Mouse (Mus musculus) kidney, adult 2 months (tissue): ENCODE data around the gene Cog1. TPM values are rescaled to one million over a fixed set of nuclear protein-coding genes. Genes with fewer than 3 reads are reported as not detected.
A peak's percentile ranks its signal among the peaks of the same experiment; 100 is the strongest.

Experiments
- DNase-seq: peaks from one replicate; pipeline ENCODE4 v3.0.0; 2021
- H3K27ac ChIP-seq: fragments of 200-500 bp; 2 replicates; pipeline ENCODE4 v1.5.1; 2012; ENCODE audit warnings: low read depth, low read length, control low read depth, inconsistent platforms; ENCODE audit not compliant: insufficient read depth
- H3K27me3 ChIP-seq: fragments of 200-500 bp; replicated peaks from 2 replicates; pipeline ENCODE4 v1.6.1; 2012; ENCODE audit warnings: mild to moderate bottlenecking, moderate library complexity, low read length, inconsistent platforms; ENCODE audit not compliant: control insufficient read depth, insufficient read depth
- H3K36me3 ChIP-seq: fragments of 200-500 bp; 2 replicates; pipeline ENCODE4 v1.6.1; 2012; ENCODE audit warnings: mild to moderate bottlenecking, moderate library complexity, low read length, inconsistent platforms; ENCODE audit not compliant: control insufficient read depth, insufficient read depth
- H3K4me1 ChIP-seq: fragments of 200-500 bp; 2 replicates; pipeline ENCODE4 v1.6.1; 2011; ENCODE audit warnings: low read length; ENCODE audit not compliant: control insufficient read depth, insufficient read depth
- H3K4me3 ChIP-seq: fragments of 200-500 bp; 2 replicates; pipeline ENCODE4 v1.5.1; 2011; ENCODE audit warnings: mild to moderate bottlenecking, low read depth, low read length, control low read depth; ENCODE audit not compliant: insufficient read depth
- CTCF ChIP-seq: fragments of 200-500 bp; conservative IDR thresholded peaks from 2 replicates; pipeline ENCODE4 v1.5.1; 2011; ENCODE audit warnings: low read depth, mild to moderate bottlenecking, control low read depth, low read length, moderate library complexity, mixed read lengths; ENCODE audit not compliant: insufficient read depth, insufficient read length
- POLR2A ChIP-seq: fragments of 200-500 bp; IDR thresholded peaks from one replicate; pipeline ENCODE4 v1.6.1; 2011; ENCODE audit warnings: low read depth, low read length, control low read depth
- WGBS: fragments of 180-500 bp; shearing (Covaris S2); methylation state at CpG from one replicate; pipeline ENCODE4 v1.1.7; 2018; 5-methylcytosine and 5-hydroxymethylcytosine counted together
- polyA plus RNA-seq: library from polyadenylated mRNA; depleted of rRNA; stranded (reverse); fragments of >200 nt; gene quantifications from 2 replicates; pipeline ENCODE4 v1.2.3, GENCODE M21; 2012

The Cog1 gene
- polyA plus RNA-seq, 1 experiment: 32.8 TPM

DNA sequence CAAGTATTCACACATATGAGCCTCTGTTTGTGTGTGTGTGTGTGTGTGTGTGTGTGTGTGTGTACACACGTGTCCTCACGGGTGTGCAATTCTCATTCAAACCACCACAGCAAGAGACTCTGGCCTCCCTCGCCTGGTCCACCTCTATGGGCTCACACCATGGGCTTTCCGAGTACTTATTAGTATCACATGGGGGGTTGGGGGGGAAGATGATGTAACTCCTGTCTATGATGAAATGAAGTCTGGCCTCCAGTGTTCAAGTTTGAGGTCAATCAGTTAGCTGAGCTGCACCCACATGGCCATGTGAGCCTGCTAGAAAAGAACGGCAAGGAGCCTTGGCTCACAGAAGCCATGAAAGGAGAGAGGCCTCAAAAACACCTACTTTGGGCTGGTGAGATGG, 15.6 kb upstream of the Cog1 start:
- no peak for DNase-seq
- no peaks in the 10 kb centered on the region for H3K4me1 ChIP-seq
- H3K27ac ChIP-seq: no peak overlapping the region
- H3K27me3 ChIP-seq: no peaks in the 10 kb centered on the region
- 96% methylated on average over 5 of the region's 5 CpGs for WGBS
- no peak for TF ChIP-seq CTCF
- no peak for TF ChIP-seq POLR2A
- H3K36me3 ChIP-seq: no peaks in the 10 kb centered on the region
- no peak overlapping the region for H3K4me3 ChIP-seq

DNA sequence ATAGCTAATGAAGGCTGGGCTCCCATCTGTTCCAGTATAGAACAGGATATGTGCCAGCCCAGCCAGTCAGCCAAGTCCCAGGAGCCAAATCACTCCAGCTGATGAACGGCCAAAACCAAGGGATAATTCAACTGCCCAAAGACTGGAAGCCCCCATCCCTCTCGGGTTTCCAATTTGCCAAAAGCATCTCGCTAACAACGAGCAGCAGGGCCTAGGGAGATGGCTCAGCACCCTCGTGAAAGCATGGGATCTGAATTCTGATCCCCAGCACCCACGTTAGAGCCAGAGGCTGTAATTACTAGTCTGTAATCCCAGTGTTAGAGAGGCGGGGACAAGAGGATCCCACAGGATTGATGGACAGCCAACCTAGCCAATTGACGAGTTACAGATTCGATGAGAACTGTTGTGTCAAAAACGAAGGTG, 14.3 kb upstream of the Cog1 start:
- Histone ChIP-seq H3K4me3 (no peak overlapping the region), H3K36me3 (no peaks in the 10 kb centered on the region), H3K27me3 (no peaks in the 10 kb centered on the region), H3K4me1 (no peaks in the 10 kb centered on the region), H3K27ac (no peak overlapping the region)
- TF ChIP-seq POLR2A: no peak
- TF ChIP-seq CTCF: no peak
- WGBS: 66% methylated on average over 10 of the region's 10 CpGs
- no peak for DNase-seq

DNA sequence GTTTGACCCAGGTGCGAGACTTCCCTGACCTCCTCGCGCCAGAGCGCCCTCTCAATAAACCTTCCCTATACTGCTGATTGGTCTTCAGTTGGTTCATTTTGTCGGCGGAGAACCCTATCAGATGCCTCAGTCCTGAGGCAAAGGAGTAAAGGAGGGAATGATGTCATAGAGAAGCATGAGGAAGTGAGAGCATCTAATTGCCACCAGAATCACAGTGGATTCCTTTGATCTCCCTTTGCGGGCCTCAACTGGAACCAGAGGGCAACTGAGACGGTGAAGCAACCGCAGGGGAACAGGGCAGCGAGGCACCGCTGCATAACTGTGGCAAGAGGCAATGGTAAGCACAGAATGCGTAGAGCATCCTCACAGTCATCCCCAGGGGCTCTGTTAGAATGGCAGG, 10.3 kb upstream of the Cog1 start:
- Histone ChIP-seq H3K27me3 (no peaks in the 10 kb centered on the region), H3K4me3 (no peak overlapping the region), H3K27ac (no peak overlapping the region), H3K36me3 (no peaks in the 10 kb centered on the region), H3K4me1 (no peaks in the 10 kb centered on the region)
- no peak for DNase-seq
- WGBS: 88% methylated on average over 12 of the region's 12 CpGs
- TF ChIP-seq POLR2A (no peak), CTCF (no peak)

DNA sequence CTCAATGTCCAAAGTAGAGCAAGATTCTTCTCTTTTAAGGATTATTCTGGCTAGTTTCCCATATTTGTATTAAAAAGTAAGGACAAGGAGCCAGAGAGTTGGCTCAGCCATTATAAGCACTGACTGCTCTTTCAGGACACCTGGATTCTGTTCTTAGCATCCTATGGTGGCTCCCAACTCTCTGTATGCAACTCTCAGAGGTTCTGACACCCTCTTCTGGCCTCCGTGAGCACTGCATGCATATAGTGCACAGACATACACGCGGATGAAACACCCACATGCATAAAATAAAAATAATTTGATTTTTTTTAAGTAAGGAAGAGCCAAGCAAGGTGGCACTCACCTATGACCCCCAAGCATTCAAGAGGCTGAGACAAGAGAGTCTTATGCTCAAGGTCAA, 3.8 kb upstream of the Cog1 start:
- TF ChIP-seq CTCF (no peak), POLR2A (no peak)
- peaks cover 4% of the 10 kb centered on the region; the same call in 1 of the 2 replicates for H3K4me1 ChIP-seq
- no peak overlapping the region for H3K4me3 ChIP-seq
- H3K36me3 ChIP-seq: no peaks in the 10 kb centered on the region
- no peak for DNase-seq
- 91% methylated on average over 3 of the region's 3 CpGs for WGBS
- H3K27me3 ChIP-seq: no peaks in the 10 kb centered on the region
- no peak overlapping the region for H3K27ac ChIP-seq

DNA sequence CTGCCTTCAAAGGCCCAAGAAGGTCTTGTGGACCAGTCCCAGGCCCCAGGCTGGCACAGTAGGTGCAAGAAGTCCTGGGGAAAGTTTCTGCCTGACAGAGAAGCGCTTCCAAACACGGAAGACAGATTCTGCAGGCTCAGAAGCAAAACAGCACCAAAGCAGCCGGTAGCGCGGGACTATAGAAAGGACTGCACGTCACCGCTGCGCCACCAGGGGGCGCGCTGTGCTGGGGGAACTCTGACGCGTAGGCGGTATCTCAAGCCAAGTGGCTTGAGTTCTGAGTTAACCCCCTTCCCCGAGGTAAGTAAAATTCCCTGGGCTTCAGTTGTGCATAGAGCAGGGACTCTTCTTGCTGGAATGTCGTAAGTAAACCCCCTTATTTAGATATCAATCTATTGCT, 817 bp upstream of the Cog1 start:
- H3K27ac ChIP-seq: no peak overlapping the region
- H3K4me3 ChIP-seq: no peak overlapping the region
- peak; percentile 81 for DNase-seq
- H3K4me1 ChIP-seq: peaks cover 14% of the 10 kb centered on the region
- whole genome bisulfite sequencing: 6% methylated on average over 15 of the region's 15 CpGs
- no peak for TF ChIP-seq POLR2A
- peak; percentile 93 for TF ChIP-seq CTCF
- H3K36me3 ChIP-seq: no peaks in the 10 kb centered on the region
- no peaks in the 10 kb centered on the region for H3K27me3 ChIP-seq

DNA sequence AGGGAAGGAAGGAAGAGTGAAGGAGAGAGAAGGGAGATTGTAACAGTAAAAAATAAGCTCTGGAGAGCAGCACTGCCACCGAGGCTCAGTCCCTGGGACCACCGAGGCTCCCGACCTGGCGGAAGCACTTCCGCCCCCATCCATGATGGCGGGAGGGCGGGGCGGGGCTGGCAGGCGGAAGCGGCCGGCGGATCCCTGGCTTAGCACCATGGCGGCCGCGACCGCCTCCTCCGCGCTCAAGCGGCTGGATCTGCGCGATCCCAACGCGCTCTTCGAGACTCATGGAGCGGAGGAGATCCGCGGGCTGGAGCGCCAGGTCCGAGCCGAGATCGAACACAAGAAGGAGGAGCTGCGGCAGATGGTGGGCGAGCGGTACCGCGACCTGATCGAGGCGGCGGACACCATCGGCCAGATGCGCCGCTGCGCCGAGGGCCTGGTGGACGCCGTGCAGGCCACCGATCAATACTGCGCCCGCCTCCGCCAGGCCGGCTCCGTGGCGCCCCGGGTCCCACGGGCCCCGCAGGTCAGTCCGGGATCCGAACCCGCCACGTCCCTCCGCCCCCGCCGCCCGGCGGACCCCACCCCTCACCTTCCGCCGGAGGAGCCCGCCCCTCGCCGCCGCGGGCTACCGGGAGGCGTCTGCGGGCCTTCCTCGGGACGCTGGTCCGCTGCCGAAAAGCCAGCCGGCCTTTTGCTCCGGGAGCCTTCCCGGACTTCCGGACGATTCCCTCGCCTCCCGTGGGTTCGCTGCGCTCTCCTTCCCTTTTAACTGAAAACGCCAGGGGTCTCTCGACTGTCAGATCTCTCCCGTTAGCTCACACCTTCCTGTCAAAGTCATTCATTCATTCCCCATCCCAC, 613 bp downstream of the Cog1 start, which contains the start of gene Slc39a11:
Gene Slc39a11, minus strand, starts transcription at position 727 of the 858 bp plus-strand sequence.
- under 1% methylated on average over 89 of the region's 91 CpGs for WGBS

DNA sequence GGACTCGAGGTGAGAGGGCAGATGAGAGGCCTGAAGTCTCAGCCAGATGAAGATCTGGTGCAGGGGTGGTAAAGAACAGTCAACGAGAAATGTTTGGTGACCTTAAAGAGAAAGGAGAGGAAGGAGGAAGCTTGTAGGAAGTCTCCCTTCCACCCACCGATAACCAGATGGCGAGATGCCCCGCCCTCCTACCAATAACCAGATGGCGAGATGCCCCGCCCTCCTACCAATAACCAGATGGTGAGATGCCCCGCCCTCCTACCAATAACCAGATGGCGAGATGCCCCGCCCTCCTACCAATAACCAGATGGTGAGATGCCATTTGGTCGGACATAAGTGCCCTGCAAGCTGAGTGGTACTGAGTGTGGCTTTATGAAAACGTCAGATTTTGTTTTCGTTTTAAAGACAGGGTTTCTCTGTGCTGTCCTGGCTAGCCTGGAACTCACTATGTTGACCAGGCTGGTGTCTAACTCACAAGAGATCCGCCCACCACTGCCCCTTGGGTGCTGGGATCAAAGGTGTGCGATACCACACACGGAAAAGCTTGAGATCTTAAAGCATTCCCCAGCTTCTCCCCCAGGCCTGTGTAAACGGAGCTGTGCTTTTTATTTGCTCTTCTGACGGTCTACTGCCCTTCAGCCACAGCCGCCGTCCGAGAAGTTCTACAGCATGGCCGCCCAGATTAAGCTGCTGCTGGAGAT, 2.4 kb downstream of the Cog1 start:
- no peaks in the 10 kb centered on the region for H3K27me3 ChIP-seq
- DNase-seq: no peak
- H3K4me1 ChIP-seq: peaks cover 15% of the 10 kb centered on the region
- no peaks in the 10 kb centered on the region; the same call in 1 of the 2 replicates for H3K36me3 ChIP-seq
- H3K4me3 ChIP-seq: no peak overlapping the region
- no peak overlapping the region for H3K27ac ChIP-seq
- WGBS: 54% methylated on average over 22 of the region's 22 CpGs
- TF ChIP-seq POLR2A (no peak), CTCF (no peak)

More for the DNA sequence above, 613 bp downstream of the Cog1 start, which contains the start of gene Slc39a11:
- Histone ChIP-seq H3K4me3 (peak within 1 kb of the TSS; percentile 100), H3K36me3 (no peaks in the 10 kb centered on the region), H3K4me1 (peaks cover 15% of the 10 kb centered on the region), H3K27ac (peak within 1 kb of the TSS; percentile 96), H3K27me3 (no peaks in the 10 kb centered on the region)
- no peak for TF ChIP-seq CTCF
- peak; percentile 29 for TF ChIP-seq POLR2A
- peak; percentile 72 for DNase-seq
